Mouse (Mus musculus): ENCODE results near the gene Nkx2-3.

DNA sequence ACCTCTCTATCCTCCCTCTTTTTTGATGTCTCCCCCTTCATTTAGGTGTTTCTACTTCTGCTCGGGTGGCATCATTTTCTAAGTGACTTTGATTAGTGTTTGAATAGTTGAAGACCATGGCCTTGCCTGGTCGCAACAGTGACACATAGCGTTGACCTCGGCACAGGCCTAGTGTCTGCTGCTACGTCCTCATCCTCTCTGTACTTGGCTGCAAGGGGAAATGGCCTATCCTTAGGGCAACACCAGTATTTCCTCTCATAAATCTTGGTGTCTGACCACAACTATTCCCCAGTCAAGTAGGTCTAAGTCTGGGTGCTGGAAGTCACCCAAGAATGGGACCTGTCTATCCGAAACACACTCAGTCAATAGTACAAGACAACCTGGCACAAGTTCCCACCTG is 47.5 kb downstream of the Nkx2-3 start:
- no peak for TF ChIP-seq POLR2A (IDR thresholded peaks at IDR 0.05; ENCODE audit: insufficient read depth, low read depth, low read length)
- no peak for TF ChIP-seq CTCF (IDR thresholded peaks at IDR 0.05)
- no peak for TF ChIP-seq EP300 (IDR thresholded peaks at IDR 0.05; ENCODE audit: insufficient read depth, low read depth, low read length)

Measured in heart, adult 2 months (tissue).